ENCODE assay signal across 10 mouse cellular contexts in the genomic region with DNA sequence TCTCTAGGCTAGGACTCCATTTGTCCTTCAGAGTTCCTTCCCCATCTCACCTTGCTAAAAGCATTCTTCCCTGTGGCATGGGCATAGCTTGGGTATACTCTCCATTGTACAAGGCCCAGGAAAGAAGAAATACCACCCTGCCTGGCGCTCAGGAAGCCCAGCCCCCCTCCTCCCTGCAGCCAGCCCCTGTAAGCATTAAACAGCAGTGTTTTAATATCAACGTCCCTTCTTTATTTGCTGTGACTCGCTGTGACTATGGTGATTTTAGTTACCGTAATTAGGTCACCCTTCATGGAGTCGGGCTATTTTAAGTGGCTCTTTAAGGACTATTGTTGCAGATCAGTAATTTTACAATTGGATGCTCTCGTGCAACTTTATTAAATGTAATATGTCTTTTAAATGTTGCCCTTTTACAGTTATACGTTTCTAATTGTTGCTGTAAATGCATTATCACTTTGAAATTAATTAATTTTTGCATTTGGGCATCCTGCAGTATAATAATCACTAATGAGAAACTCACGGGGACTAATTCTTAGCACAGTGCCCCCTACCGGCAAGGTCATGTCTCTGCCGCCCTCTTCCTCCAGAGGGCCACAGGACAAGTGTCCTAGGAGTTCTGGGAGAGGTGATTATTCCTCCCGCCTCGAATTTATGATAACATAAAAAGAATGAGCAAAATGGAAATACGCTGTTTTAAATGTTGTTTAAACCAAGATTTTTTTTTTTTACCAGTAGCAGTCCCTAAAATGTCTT.
DNase-seq lines count a peak whose midpoint lies in the region; ATAC-seq lines count a peak whose summit lies in the region.
"Had no signal": no experiment of that assay in that cellular context is flagged by ENCODE, and none has a peak within 500 bp of the region (broad histone marks: within the 10 kb centered on the region; RNA-seq: fewer than 3 reads in every experiment).

No protein-coding gene starts in this region.

- no peaks in the 10 kb centered on the region for H3K9me3 ChIP-seq in hindbrain, embryonic 11.5 days (ENCODE audit: control insufficient read depth, low read length)
- no peaks in the 10 kb centered on the region for H3K9me3 ChIP-seq in hindbrain, embryonic 10.5 days
- no peaks in the 10 kb centered on the region for H3K9me3 ChIP-seq in forebrain, embryonic 12.5 days
- H3K9me3 ChIP-seq in midbrain, embryonic 13.5 days, result no peaks in the 10 kb centered on the region
- H3K9me3 ChIP-seq: hindbrain, embryonic 15.5 days; midbrain, embryonic 12.5 days had no signal

- H3K27me3 ChIP-seq in hindbrain, embryonic 11.5 days (ENCODE audit: control insufficient read depth, insufficient read depth, low read length), result no peaks in the 10 kb centered on the region
- no peaks in the 10 kb centered on the region for H3K27me3 ChIP-seq in hindbrain, embryonic 10.5 days (ENCODE audit: insufficient read depth, poor library complexity, severe bottlenecking)
- no peaks in the 10 kb centered on the region for H3K27me3 ChIP-seq in forebrain, embryonic 12.5 days
- no peaks in the 10 kb centered on the region for H3K27me3 ChIP-seq in midbrain, embryonic 13.5 days
- H3K27me3 ChIP-seq: hindbrain, embryonic 15.5 days; midbrain, embryonic 12.5 days had no signal

- peak; percentile 31 for DNase-seq in hindbrain, embryonic 11.5 days (ENCODE audit: low spot score)
- no peak for DNase-seq in hindbrain, embryonic 10.5 days (ENCODE audit: low spot score)
- peak; percentile 15 for DNase-seq in thymus, postnatal 14 days
- DNase-seq in thymus, postnatal 10 days (ENCODE audit: low spot score in 2 of 2), result no peak
- DNase-seq in embryo, embryonic 11 days, result peak; percentile 53
- no peak for DNase-seq in T-cell, adult 2 months (ENCODE audit: low spot score)

- no peaks in the 10 kb centered on the region for H3K36me3 ChIP-seq in hindbrain, embryonic 11.5 days (ENCODE audit: control insufficient read depth, insufficient read depth, low read length)
- H3K36me3 ChIP-seq in hindbrain, embryonic 10.5 days, result no peaks in the 10 kb centered on the region
- no peaks in the 10 kb centered on the region; the same call in 1 of the 2 replicates for H3K36me3 ChIP-seq in forebrain, embryonic 12.5 days (replicated peaks)
- no peaks in the 10 kb centered on the region for H3K36me3 ChIP-seq in midbrain, embryonic 13.5 days
- H3K36me3 ChIP-seq: hindbrain, embryonic 15.5 days; midbrain, embryonic 12.5 days had no signal

- no peak overlapping the region for H3K4me3 ChIP-seq in hindbrain, embryonic 11.5 days (ENCODE audit: low read depth, low read length)
- H3K4me3 ChIP-seq in hindbrain, embryonic 10.5 days, result no peak overlapping the region
- H3K4me3 ChIP-seq in forebrain, embryonic 12.5 days (replicated peaks), result no peak overlapping the region
- no peak overlapping the region for H3K4me3 ChIP-seq in midbrain, embryonic 13.5 days (replicated peaks)
- H3K4me3 ChIP-seq: hindbrain, embryonic 15.5 days; midbrain, embryonic 12.5 days had no signal

- no peaks in the 10 kb centered on the region for H3K4me1 ChIP-seq in hindbrain, embryonic 11.5 days (replicated peaks; ENCODE audit: control insufficient read depth, insufficient read depth, low read length)
- no peaks in the 10 kb centered on the region for H3K4me1 ChIP-seq in hindbrain, embryonic 10.5 days (replicated peaks)
- H3K4me1 ChIP-seq in forebrain, embryonic 12.5 days, result no peaks in the 10 kb centered on the region
- H3K4me1 ChIP-seq in midbrain, embryonic 13.5 days (replicated peaks), result no peaks in the 10 kb centered on the region
- H3K4me1 ChIP-seq: hindbrain, embryonic 15.5 days; midbrain, embryonic 12.5 days had no signal

- no peak overlapping the region for H3K27ac ChIP-seq in hindbrain, embryonic 11.5 days (ENCODE audit: low read depth, low read length)
- H3K27ac ChIP-seq in hindbrain, embryonic 10.5 days, result no peak overlapping the region
- H3K27ac ChIP-seq in forebrain, embryonic 12.5 days, result no peak overlapping the region
- no peak overlapping the region for H3K27ac ChIP-seq in midbrain, embryonic 13.5 days
- H3K27ac ChIP-seq: hindbrain, embryonic 15.5 days; midbrain, embryonic 12.5 days had no signal

- no peak overlapping the region for H3K9ac ChIP-seq in hindbrain, embryonic 11.5 days (ENCODE audit: low read depth, low read length)
- H3K9ac ChIP-seq in forebrain, embryonic 12.5 days, result no peak overlapping the region
- no peak overlapping the region for H3K9ac ChIP-seq in midbrain, embryonic 13.5 days (replicated peaks)
- H3K9ac ChIP-seq: hindbrain, embryonic 15.5 days; midbrain, embryonic 12.5 days had no signal

- 68% methylated on average over 13 of the region's 13 CpGs for WGBS in hindbrain, embryonic 11.5 days
- 65% methylated on average over 13 of the region's 13 CpGs for WGBS in hindbrain, embryonic 10.5 days
- 63% methylated on average over 13 of the region's 13 CpGs for WGBS in forebrain, embryonic 12.5 days
- WGBS in midbrain, embryonic 13.5 days, result 66% methylated on average over 13 of the region's 13 CpGs

- no peak for ATAC-seq in hindbrain, embryonic 11.5 days (ENCODE audit: low FRiP score)
- no peak for ATAC-seq in forebrain, embryonic 12.5 days (ENCODE audit: low FRiP score)
- no peak for ATAC-seq in midbrain, embryonic 13.5 days

- H3K4me2 ChIP-seq in hindbrain, embryonic 11.5 days (replicated peaks; ENCODE audit: low read depth, low read length), result no peak overlapping the region
- H3K4me2 ChIP-seq in forebrain, embryonic 12.5 days, result no peak overlapping the region
- no peak overlapping the region for H3K4me2 ChIP-seq in midbrain, embryonic 13.5 days (replicated peaks)
- H3K4me2 ChIP-seq: hindbrain, embryonic 15.5 days; midbrain, embryonic 12.5 days had no signal

Comparison
In these comparisons a context has a peak if more than half of its experiments do, and no peak if none do; other contexts are left out.
1. DNase-seq: peak in hindbrain, embryonic 11.5 days (single experiment), thymus, postnatal 14 days (single experiment) and embryo, embryonic 11 days (single experiment); none in hindbrain, embryonic 10.5 days (single experiment), thymus, postnatal 10 days (0 of 2) and T-cell, adult 2 months (single experiment).